Mouse (Mus musculus) heart, embryonic 10.5 days (tissue): Measurements from ENCODE around the gene Zc3h7b. TPM values are rescaled to one million over a fixed set of nuclear protein-coding genes. Genes with fewer than 3 reads are reported as not detected.

Experiments used
- DNase-seq: peaks from one replicate; pipeline ENCODE4 v3.0.0-alpha.2; 2017; ENCODE audit warnings: low spot score
- H3K27ac ChIP-seq: fragments of 300-500 bp; sonication (generic); 2 replicates; pipeline ENCODE4 v1.5.1; 2016; ENCODE audit warnings: mild to moderate bottlenecking
- H3K27me3 ChIP-seq: fragments of 300-500 bp; sonication (generic); 2 replicates; pipeline ENCODE4 v1.6.1; 2016; ENCODE audit warnings: mild to moderate bottlenecking; ENCODE audit not compliant: poor library complexity, insufficient read depth, severe bottlenecking
- H3K36me3 ChIP-seq: fragments of 300-500 bp; sonication (generic); 2 replicates; pipeline ENCODE4 v1.6.1; 2016; ENCODE audit warnings: mild to moderate bottlenecking, moderate library complexity
- H3K4me1 ChIP-seq: fragments of 300-500 bp; sonication (generic); 2 replicates; pipeline ENCODE4 v1.6.1; 2016; ENCODE audit warnings: mild to moderate bottlenecking
- H3K4me3 ChIP-seq: fragments of 300-500 bp; sonication (generic); 2 replicates; pipeline ENCODE4 v1.5.1; 2016; ENCODE audit warnings: mild to moderate bottlenecking, moderate library complexity
- H3K9me3 ChIP-seq: fragments of 300-500 bp; sonication (generic); 2 replicates; pipeline ENCODE4 v1.6.1; 2016; ENCODE audit warnings: mild to moderate bottlenecking, moderate library complexity
- WGBS: fragments of 180-500 bp; shearing (Covaris S2); methylation state at CpG from one replicate; pipeline ENCODE4 v1.1.7; 2016; 5-methylcytosine and 5-hydroxymethylcytosine counted together
- polyA plus RNA-seq: library from polyadenylated mRNA; unstranded; fragments of >200 nt; fragmentation: Nextera tagmentation; extraction: Ambion mirVana; gene quantifications from 2 replicates; pipeline ENCODE4 v1.2.1, GENCODE M21; 2016

The Zc3h7b gene
- polyA plus RNA-seq, 1 experiment from 2014 or later: 34.2 TPM

DNA sequence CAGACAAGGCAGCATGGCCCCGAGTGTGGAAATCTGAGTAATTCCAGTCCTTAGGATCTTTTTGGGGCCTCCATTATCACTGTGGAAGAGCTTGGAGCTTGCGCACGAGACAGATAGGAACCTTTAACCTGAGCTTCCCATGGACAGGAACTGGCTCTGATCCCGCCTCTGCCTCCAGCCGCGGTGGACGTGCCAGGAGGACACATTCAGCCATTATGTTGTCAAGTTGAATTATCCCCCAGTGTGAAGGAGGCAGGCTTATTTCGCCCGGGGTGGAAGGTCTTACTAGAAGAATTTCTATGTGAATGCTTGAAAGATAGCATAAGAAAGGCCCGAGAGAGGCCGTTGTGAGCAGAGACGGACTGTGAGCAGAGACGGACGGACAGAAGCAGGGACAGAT is 4.9 kb downstream of the Zc3h7b start:
- no peak for DNase-seq
- Histone ChIP-seq H3K36me3 (peaks cover 25% of the 10 kb centered on the region), H3K9me3 (no peaks in the 10 kb centered on the region), H3K4me1 (peaks cover 29% of the 10 kb centered on the region), H3K27ac (peak overlapping the region; percentile 65), H3K4me3 (peak overlapping the region; percentile 13; the same call in 1 of the 2 replicates), H3K27me3 (no peaks in the 10 kb centered on the region)
- whole genome bisulfite sequencing: 43% methylated on average over 14 of the region's 14 CpGs

GRCm38 (mm10) chr15:81753669-81754068 is 8.8 kb downstream of the Zc3h7b start:
- no peaks in the 10 kb centered on the region for H3K27me3 ChIP-seq
- peaks cover 17% of the 10 kb centered on the region for H3K4me1 ChIP-seq
- H3K4me3 ChIP-seq: no peak overlapping the region
- WGBS: 88% methylated on average over 9 of the region's 9 CpGs
- H3K9me3 ChIP-seq: no peaks in the 10 kb centered on the region
- no peak overlapping the region for H3K27ac ChIP-seq
- H3K36me3 ChIP-seq: peaks cover 38% of the 10 kb centered on the region
- no peak for DNase-seq

- Histone ChIP-seq H3K4me1 (peaks cover 16% of the 10 kb centered on the region; the same call in 1 of the 2 replicates), H3K9me3 (no peaks in the 10 kb centered on the region), H3K36me3 (peaks cover 36% of the 10 kb centered on the region), H3K27me3 (no peaks in the 10 kb centered on the region), H3K4me3 (no peak overlapping the region), H3K27ac (no peak overlapping the region)
- no peak for DNase-seq
- 94% methylated on average over 5 of the region's 5 CpGs for WGBS
Measured at GRCm38 (mm10) chr15:81758701-81759100, 13.8 kb downstream of the Zc3h7b start.

GRCm38 (mm10) chr15:81759542-81759941 is 14.7 kb downstream of the Zc3h7b start:
- H3K27ac ChIP-seq: no peak overlapping the region

GRCm38 (mm10) chr15:81760361-81761079 is 15.7 kb downstream of the Zc3h7b start:
- Histone ChIP-seq H3K4me3 (no peak overlapping the region), H3K4me1 (peaks cover 17% of the 10 kb centered on the region; the same call in 1 of the 2 replicates), H3K27me3 (no peaks in the 10 kb centered on the region), H3K9me3 (no peaks in the 10 kb centered on the region), H3K27ac (no peak overlapping the region), H3K36me3 (peaks cover 21% of the 10 kb centered on the region)
- WGBS: 90% methylated on average over 5 of the region's 5 CpGs
- DNase-seq: no peak

More at GRCm38 (mm10) chr15:81759542-81759941, 14.7 kb downstream of the Zc3h7b start:
- DNase-seq: no peak
- H3K9me3 ChIP-seq: no peaks in the 10 kb centered on the region
- no peak overlapping the region for H3K4me3 ChIP-seq
- peaks cover 20% of the 10 kb centered on the region; the same call in 1 of the 2 replicates for H3K4me1 ChIP-seq
- H3K27me3 ChIP-seq: no peaks in the 10 kb centered on the region
- H3K36me3 ChIP-seq: peaks cover 30% of the 10 kb centered on the region
- 84% methylated on average over 3 of the region's 3 CpGs for WGBS

GRCm38 (mm10) chr15:81761381-81761780 is 16.5 kb downstream of the Zc3h7b start:
- Histone ChIP-seq H3K9me3 (no peaks in the 10 kb centered on the region), H3K4me3 (no peak overlapping the region), H3K36me3 (peaks cover 15% of the 10 kb centered on the region), H3K4me1 (peaks cover 20% of the 10 kb centered on the region), H3K27ac (no peak overlapping the region), H3K27me3 (no peaks in the 10 kb centered on the region)
- DNase-seq: no peak
- WGBS: 88% methylated on average over 7 of the region's 7 CpGs

DNA sequence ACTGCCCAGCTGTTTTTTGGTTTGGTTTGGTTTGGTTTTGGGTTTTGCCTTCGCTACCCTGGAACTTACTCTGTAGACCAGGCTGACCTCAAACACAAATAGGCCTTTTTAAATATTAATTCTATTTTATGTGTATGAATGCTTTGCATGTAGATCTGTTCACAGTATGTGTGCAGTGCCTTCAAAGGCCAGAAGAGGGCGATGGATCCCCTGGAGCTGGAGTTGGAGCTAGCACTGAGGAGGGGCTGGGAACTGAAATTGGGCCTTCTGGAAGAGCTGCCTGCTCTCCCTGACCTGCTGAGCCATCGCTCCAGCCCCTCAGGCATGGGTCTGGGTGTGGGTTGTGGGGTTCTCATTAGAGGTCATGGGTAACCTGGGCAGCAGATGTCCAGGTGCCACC is 17.1 kb downstream of the Zc3h7b start:
- H3K27ac ChIP-seq: no peak overlapping the region
- WGBS: 88% methylated on average over 3 of the region's 3 CpGs
- H3K9me3 ChIP-seq: no peaks in the 10 kb centered on the region
- DNase-seq: no peak
- H3K36me3 ChIP-seq: peaks cover 14% of the 10 kb centered on the region
- no peaks in the 10 kb centered on the region for H3K27me3 ChIP-seq
- peaks cover 22% of the 10 kb centered on the region for H3K4me1 ChIP-seq
- no peak overlapping the region for H3K4me3 ChIP-seq

- no peak overlapping the region for H3K4me3 ChIP-seq
- no peak overlapping the region for H3K27ac ChIP-seq
- no peak for DNase-seq
- peaks cover 24% of the 10 kb centered on the region for H3K4me1 ChIP-seq
- WGBS: 83% methylated on average over 6 of the region's 6 CpGs
- H3K36me3 ChIP-seq: peaks cover 31% of the 10 kb centered on the region
- H3K9me3 ChIP-seq: no peaks in the 10 kb centered on the region
- H3K27me3 ChIP-seq: no peaks in the 10 kb centered on the region
Measured at GRCm38 (mm10) chr15:81764573-81764972, 19.7 kb downstream of the Zc3h7b start.

- DNase-seq: no peak
- H3K9me3 ChIP-seq: no peaks in the 10 kb centered on the region
- WGBS: 87% methylated on average over 9 of the region's 9 CpGs
- H3K36me3 ChIP-seq: peaks cover 42% of the 10 kb centered on the region
- peaks cover 15% of the 10 kb centered on the region for H3K4me1 ChIP-seq
- no peak overlapping the region for H3K4me3 ChIP-seq
- H3K27ac ChIP-seq: no peak overlapping the region
- no peaks in the 10 kb centered on the region for H3K27me3 ChIP-seq
Measured at GRCm38 (mm10) chr15:81765651-81766050, 20.8 kb downstream of the Zc3h7b start.

DNA sequence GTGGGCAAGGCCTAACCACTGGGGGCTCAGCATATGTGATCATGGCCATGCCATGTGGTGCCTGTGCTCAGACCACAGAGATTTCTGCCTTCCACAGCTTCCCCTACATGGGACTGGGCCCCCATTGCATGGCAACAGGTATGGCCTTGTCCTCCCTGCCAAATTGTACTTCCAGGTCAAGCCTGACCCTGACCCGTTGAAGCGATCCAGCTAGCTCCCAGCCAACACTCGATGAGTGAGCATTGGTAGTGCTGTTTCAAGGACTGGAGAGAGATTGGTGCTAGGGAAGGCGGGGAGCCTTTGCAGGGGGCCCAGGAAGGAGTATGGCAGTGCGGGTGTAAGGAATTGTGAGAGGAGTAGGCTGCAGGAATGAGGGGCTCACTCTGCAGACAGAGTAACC is 21.6 kb downstream of the Zc3h7b start:
- Histone ChIP-seq H3K27ac (no peak overlapping the region), H3K27me3 (no peaks in the 10 kb centered on the region), H3K9me3 (no peaks in the 10 kb centered on the region), H3K4me3 (no peak overlapping the region), H3K4me1 (peaks cover 14% of the 10 kb centered on the region), H3K36me3 (peaks cover 45% of the 10 kb centered on the region)
- 83% methylated on average over 5 of the region's 5 CpGs for WGBS
- no peak for DNase-seq

DNA sequence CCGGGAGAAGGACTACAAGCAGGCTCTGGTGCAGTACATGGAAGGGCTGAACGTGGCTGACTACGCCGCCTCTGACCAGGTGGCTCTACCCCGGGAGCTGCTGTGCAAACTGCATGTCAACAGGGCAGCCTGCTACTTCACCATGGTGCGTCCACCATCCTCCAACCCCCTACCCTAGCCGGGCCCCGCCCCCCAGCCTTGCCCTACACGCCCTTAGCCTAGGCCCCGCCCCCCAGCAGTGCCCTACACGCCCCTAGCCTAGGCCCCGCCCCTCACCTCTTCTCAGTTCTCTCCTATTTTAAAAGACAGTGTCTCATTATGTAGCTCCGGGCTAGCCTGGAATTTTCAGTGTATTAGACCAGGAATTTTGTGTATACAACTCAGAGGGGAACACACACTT is 24.2 kb downstream of the Zc3h7b start:
- Histone ChIP-seq H3K9me3 (no peaks in the 10 kb centered on the region), H3K27me3 (no peaks in the 10 kb centered on the region), H3K4me3 (no peak overlapping the region), H3K36me3 (peaks cover 62% of the 10 kb centered on the region), H3K4me1 (peaks cover 14% of the 10 kb centered on the region), H3K27ac (no peak overlapping the region)
- WGBS: 61% methylated on average over 12 of the region's 13 CpGs
- DNase-seq: no peak

DNA sequence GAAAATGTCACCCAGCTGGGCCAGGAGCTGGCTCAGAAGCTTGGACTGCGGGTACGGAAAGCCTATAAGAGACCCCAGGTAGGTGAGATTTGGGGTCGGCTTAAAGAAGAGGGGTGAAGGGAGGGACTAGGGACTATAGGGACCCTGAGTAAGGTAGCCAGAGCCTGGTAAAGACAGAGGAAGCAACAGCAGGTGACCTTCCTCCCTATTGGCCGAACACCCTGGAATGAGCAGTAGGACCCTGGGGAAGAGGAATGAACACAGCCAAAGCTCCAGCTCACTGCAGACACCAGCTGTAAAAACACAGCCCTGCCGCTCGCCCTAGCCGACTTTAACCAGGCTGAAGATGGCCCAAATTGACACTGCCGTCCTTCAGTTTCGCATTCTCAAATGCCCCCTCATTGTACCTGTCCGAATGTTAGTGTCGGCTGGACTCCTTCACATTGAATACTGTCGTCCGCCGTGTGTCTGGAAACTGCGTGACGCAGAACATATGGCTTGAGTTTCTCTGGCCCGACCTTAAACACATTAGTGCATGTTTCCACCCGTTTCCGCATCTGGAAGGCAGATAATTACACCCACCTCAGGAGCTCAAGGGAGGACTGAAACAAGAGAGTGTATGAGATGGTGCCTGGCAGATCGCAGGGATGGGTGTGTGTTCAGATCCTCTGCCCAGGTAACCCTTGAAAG is 27.7 kb downstream of the Zc3h7b start:
- H3K27me3 ChIP-seq: no peaks in the 10 kb centered on the region
- no peak overlapping the region for H3K4me3 ChIP-seq
- no peaks in the 10 kb centered on the region for H3K9me3 ChIP-seq
- no peak for DNase-seq
- no peak overlapping the region for H3K27ac ChIP-seq
- H3K4me1 ChIP-seq: peaks cover 25% of the 10 kb centered on the region
- WGBS: 81% methylated on average over 20 of the region's 20 CpGs
- H3K36me3 ChIP-seq: peaks cover 97% of the 10 kb centered on the region

- Histone ChIP-seq H3K27ac (no peak overlapping the region), H3K4me1 (peaks cover 19% of the 10 kb centered on the region; the same call in 1 of the 2 replicates), H3K27me3 (no peaks in the 10 kb centered on the region), H3K9me3 (no peaks in the 10 kb centered on the region), H3K4me3 (no peak overlapping the region), H3K36me3 (peaks cover 97% of the 10 kb centered on the region)
- WGBS: 76% methylated on average over 15 of the region's 15 CpGs
- no peak for DNase-seq
Measured at GRCm38 (mm10) chr15:81774505-81775171, 29.8 kb downstream of the Zc3h7b start.
